Mouse (Mus musculus): ENCODE results near the gene Rasl2-9. TPM values are rescaled to one million over a fixed set of nuclear protein-coding genes. Genes with fewer than 3 reads are reported as not detected.
A peak's percentile ranks its signal among the peaks of the same experiment; 100 is the strongest.
"Not testable (repeated sequence)": the region's sequence is repeated elsewhere in the genome, so short reads cannot be mapped to it uniquely, and the experiment has no call there.

Gene Rasl2-9
- 0.20 TPM in 2 replicates for polyA plus RNA-seq (2016; fragmentation: Nextera tagmentation; extraction: Ambion mirVana)

DNA sequence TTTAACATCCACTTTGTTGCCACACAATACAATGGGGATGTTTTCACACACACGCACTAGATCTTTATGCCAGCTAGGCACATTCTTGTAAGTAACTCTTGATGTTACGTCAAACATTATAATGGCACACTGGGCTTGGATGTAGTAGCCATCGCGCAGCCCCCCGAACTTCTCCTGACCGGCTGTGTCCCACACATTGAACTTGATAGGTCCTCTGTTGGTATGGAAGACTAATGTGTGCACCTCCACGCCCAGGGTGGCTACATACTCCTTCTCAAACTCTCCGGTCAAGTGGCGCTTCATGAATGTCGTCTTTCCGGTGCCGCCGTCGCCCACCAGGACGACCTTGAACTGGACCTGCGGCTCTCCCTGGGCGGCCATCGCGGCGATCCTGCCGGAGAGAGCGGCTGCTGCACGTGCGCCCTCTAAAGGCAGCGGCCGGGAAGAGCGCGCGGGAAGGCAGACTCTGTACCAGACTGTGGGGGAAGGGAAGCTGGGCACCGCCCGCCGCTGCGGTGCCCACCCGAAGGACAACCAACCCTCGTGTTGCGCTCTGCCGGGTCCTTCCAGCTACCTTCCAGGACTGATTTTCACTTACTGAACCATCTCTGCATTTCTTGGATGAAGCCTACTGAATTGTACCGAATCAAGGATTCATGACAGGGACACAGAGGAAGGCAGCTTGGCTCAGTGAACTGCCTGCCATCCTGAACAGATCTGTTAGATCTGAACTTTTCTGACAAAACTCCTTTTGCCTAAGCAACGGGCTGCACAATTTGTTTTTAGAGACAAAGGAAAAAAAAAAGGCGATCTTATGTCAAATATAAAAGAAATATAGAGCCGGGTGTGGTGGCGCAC is at the start of gene Rasl2-9:
Gene Rasl2-9, minus strand, starts transcription at position 402 of the 858 bp plus-strand sequence.
- Histone ChIP-seq H3K4me1 (no peaks in the 10 kb centered on the region), H3K27me3 (replicated peaks; ENCODE audit: low read depth, poor library complexity, severe bottlenecking) (peaks cover 7% of the 10 kb centered on the region), H3K36me3 (replicated peaks) (no peaks in the 10 kb centered on the region), H3K27ac (replicated peaks) (no peak within 1 kb of the TSS), H3K9me3 (no peaks in the 10 kb centered on the region), H3K4me3 (peak within 1 kb of the TSS; percentile 50)
- WGBS, result 20% methylated on average over 42 of the region's 42 CpGs
- DNase-seq (ENCODE audit: low spot score), result peak; percentile 79

DNA sequence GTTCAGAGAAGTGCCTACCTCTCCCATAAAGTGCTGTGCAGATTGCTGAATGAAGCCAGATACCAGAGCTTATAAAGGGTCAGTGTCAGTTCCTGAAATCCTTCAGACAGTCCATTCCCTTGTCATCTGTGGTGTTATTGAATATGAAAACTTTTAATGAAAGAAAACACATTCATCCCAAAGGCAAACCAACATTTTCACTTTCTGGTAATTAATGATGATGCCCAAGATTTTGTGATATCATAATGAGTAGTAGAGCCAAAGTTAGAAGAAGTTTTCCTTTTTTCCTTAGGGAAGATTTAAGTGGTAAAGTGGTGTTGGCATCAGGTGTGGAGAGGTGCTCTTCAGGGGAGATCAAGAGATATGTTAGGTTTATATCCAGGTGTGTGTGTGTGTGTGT is 23.8 kb upstream of the Rasl2-9 start, which contains the start of gene Vmn1r55:
Gene Vmn1r55, minus strand, starts transcription at position 101 of the 400 bp plus-strand sequence.
- H3K9me3 ChIP-seq; DNase-seq (ENCODE audit: low spot score); H3K4me3 ChIP-seq; H3K27ac ChIP-seq (replicated peaks); H3K27me3 ChIP-seq (replicated peaks; ENCODE audit: low read depth, poor library complexity, severe bottlenecking); H3K36me3 ChIP-seq (replicated peaks); H3K4me1 ChIP-seq: not testable (repeated sequence)

DNA sequence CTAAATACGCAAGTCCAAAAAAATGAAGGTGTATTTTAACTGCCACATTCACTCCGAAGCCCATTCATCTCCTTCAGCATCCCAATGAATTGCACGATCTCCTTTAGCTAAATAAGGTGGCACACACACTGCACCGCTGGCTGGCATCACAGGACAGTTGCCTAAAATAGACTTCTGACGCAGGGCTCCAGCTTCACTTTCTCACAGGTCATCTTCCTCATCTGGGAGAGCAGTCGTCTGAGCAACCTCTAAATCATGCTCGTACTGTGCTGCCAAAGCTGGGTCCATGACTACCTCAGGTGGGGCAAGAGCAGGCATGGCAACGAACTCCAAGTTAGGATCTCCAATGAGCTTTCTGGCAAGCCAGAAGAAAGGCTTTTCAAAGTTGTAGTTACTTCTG is 672 bp downstream of the Rasl2-9 start:
- Histone ChIP-seq H3K27me3 (replicated peaks; ENCODE audit: low read depth, poor library complexity, severe bottlenecking) (peaks cover 7% of the 10 kb centered on the region), H3K4me1 (no peaks in the 10 kb centered on the region), H3K9me3 (no peaks in the 10 kb centered on the region), H3K4me3 (no peak overlapping the region), H3K36me3 (replicated peaks) (no peaks in the 10 kb centered on the region), H3K27ac (replicated peaks) (no peak overlapping the region)
- no peak for DNase-seq (ENCODE audit: low spot score)
- WGBS, result 89% methylated on average over 8 of the region's 8 CpGs

DNA sequence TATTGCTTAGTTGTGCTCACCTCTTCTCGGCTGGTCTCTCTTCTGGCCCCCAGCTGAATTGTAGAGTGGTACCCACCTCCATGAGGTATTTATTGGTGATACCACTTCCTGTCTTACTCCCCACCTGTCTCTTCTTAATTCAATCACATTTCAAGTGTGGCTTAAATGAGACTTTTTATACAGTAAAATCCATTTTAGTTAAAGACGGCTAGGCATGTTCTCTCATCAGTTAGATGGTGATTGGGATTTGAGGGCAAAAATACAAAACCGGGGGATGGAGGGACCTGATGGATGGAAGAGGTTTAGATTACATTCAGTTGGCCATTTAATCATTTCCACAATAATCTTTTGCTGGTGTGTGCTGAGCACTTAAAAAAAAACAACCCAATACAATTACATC is 8.9 kb downstream of the Rasl2-9 start, which contains the start of gene Rfpl4:
Gene Rfpl4, minus strand, starts transcription at position 101 of the 400 bp plus-strand sequence.
- no peaks in the 10 kb centered on the region for H3K4me1 ChIP-seq
- 89% methylated on average over 3 of the region's 3 CpGs for WGBS
- DNase-seq (ENCODE audit: low spot score), result no peak

DNA sequence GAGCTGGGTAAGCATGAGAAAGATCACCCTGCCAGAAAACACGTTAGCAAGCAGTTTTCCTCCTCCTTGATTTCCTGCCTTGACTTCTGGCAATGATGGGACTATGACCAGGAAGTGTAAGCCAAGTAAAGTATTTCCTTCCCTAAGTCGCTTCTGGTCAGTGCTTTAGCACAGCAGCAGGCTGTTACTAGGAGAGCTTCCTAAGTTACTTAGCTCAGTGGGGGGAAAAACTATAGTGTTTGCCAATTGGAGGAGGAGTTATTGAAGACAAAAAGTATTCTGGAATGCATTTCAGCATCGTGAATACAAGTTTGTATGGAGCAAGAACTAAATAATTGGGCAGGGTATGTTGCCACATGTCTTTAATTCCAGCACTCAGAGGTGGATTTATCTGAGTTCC is 13.0 kb downstream of the Rasl2-9 start:
- Histone ChIP-seq H3K9me3 (0 out of 2 replicates have a peak, but pooled peaks cover 3% of the 10 kb centered on the region), H3K27me3 (replicated peaks; ENCODE audit: low read depth, poor library complexity, severe bottlenecking) (no peaks in the 10 kb centered on the region), H3K27ac (replicated peaks) (no peak overlapping the region), H3K36me3 (replicated peaks) (no peaks in the 10 kb centered on the region), H3K4me1 (no peaks in the 10 kb centered on the region), H3K4me3 (no peak overlapping the region)
- DNase-seq (ENCODE audit: low spot score), result no peak
- 49% methylated on average over 3 of the region's 3 CpGs for WGBS

More for the DNA sequence above, 8.9 kb downstream of the Rasl2-9 start, which contains the start of gene Rfpl4:
- no peak within 1 kb of the TSS for H3K27ac ChIP-seq (replicated peaks)
- H3K36me3 ChIP-seq (replicated peaks), result no peaks in the 10 kb centered on the region
- no peaks in the 10 kb centered on the region for H3K9me3 ChIP-seq
- no peak within 1 kb of the TSS for H3K4me3 ChIP-seq
- no peaks in the 10 kb centered on the region for H3K27me3 ChIP-seq (replicated peaks; ENCODE audit: low read depth, poor library complexity, severe bottlenecking)

DNA sequence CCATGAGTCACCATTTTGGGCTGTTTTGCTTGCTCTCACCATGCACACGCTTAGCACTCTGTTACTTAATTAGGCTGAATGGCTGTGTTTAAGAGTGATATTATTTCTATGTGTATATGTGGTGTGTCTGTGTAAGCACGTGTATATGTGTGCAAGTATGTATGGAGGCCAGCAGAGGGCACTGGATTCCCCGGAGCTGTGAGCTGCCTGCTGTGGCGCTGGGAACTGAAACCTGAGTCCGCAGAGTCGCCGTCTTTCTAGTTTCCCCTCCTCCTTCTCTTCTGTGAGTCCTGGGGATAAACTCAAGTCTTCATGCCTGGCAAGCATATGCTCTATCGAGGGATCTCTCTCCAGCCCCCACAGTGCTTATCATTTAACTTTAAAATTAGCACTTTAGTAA is 16.4 kb downstream of the Rasl2-9 start:
- 85% methylated on average over 8 of the region's 8 CpGs for WGBS
- no peak overlapping the region for H3K27ac ChIP-seq (replicated peaks)
- no peaks in the 10 kb centered on the region for H3K36me3 ChIP-seq (replicated peaks)
- DNase-seq (ENCODE audit: low spot score), result no peak
- no peaks in the 10 kb centered on the region for H3K4me1 ChIP-seq
- H3K4me3 ChIP-seq, result no peak overlapping the region
- 0 out of 2 replicates have a peak, but pooled peaks cover 3% of the 10 kb centered on the region for H3K9me3 ChIP-seq
- H3K27me3 ChIP-seq (replicated peaks; ENCODE audit: low read depth, poor library complexity, severe bottlenecking), result no peaks in the 10 kb centered on the region

DNA sequence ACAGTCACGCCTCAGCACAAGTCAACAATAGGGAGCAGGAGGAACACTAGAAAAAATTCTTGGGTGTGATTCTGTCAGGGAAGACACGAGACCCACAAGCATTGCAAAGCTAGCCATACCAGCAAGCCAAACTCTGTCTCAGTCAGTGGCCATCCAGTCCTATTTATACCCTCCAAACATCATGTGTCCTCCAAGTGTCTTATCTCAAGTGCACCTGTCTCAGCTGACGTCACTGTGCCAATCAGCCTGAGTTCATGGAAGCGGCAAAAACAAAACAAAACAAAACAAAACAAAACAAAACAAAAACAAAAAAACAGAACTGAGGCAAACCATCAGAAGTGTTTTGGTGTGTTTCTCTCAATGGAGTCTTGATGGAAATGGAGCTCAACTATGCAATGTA is 17.5 kb downstream of the Rasl2-9 start:
- H3K27ac ChIP-seq (replicated peaks), result no peak overlapping the region
- no peak overlapping the region for H3K4me3 ChIP-seq
- no peaks in the 10 kb centered on the region for H3K4me1 ChIP-seq
- no peaks in the 10 kb centered on the region for H3K27me3 ChIP-seq (replicated peaks; ENCODE audit: low read depth, poor library complexity, severe bottlenecking)
- H3K36me3 ChIP-seq (replicated peaks), result no peaks in the 10 kb centered on the region
- DNase-seq (ENCODE audit: low spot score), result no peak
- WGBS, result 86% methylated on average over 4 of the region's 4 CpGs
- 0 out of 2 replicates have a peak, but pooled peaks cover 3% of the 10 kb centered on the region for H3K9me3 ChIP-seq

DNA sequence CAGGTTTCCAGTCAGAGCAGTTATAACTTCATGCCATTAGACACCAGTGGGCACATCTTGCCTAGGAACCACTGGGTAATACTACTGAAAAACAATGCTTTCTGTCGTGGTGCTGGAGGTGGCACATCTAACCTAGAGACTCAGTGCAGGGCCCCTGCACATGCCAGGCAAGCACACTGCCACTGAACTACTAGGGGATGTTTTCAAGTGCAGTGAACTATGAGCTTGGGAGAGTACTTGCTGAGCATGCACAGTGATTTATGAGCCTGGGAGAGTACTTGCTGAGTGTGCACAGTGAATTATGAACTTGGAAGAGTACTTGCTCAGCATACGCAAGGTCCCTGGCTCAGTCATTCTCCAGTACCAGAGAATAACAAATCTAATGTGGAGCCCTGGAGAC is 23.2 kb downstream of the Rasl2-9 start:
- whole genome bisulfite sequencing, result 86% methylated on average over 2 of the region's 2 CpGs
- no peaks in the 10 kb centered on the region for H3K4me1 ChIP-seq
- peaks cover 24% of the 10 kb centered on the region for H3K36me3 ChIP-seq (replicated peaks)

DNA sequence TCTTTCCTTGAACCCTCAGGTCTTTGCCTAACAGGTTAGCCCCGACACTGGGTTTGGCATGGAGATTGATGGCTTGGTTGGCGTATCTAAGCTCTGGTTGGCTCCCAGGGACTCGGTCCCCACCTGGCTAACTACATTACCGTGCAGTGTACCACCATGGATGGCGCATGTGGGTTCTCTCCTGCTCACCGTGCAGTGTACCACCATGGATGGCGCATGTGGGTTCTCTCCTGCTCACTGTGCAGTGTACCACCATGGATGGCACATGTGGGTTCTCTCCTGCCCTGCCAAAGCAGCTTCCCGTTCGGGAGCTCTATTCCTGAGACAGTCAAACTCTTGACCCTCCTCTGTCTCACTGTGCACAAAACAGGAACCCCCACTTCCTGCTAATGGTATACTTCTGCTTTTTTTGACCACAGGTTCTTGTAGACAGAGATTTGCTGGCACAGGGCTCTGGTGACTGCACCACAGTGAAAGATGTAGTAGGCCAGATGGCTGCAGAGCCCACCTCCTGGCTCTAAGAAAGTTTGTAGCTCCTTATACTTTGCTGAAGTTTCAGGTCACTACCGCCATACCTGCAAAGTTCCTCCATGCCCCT is 24.6 kb downstream of the Rasl2-9 start:
- Histone ChIP-seq H3K4me1 (no peaks in the 10 kb centered on the region), H3K36me3 (replicated peaks) (peaks cover 38% of the 10 kb centered on the region), H3K27ac (replicated peaks) (no peak overlapping the region), H3K4me3 (no peak overlapping the region), H3K9me3 (0 out of 2 replicates have a peak, but pooled peaks cover 2% of the 10 kb centered on the region), H3K27me3 (replicated peaks; ENCODE audit: low read depth, poor library complexity, severe bottlenecking) (no peaks in the 10 kb centered on the region)
- DNase-seq (ENCODE audit: low spot score), result no peak
- 90% methylated on average over 10 of the region's 10 CpGs for WGBS

More for the DNA sequence above, 23.2 kb downstream of the Rasl2-9 start:
- Histone ChIP-seq H3K27ac (replicated peaks) (no peak overlapping the region), H3K9me3 (no peaks in the 10 kb centered on the region), H3K4me3 (no peak overlapping the region), H3K27me3 (replicated peaks; ENCODE audit: low read depth, poor library complexity, severe bottlenecking) (no peaks in the 10 kb centered on the region)
- no peak for DNase-seq (ENCODE audit: low spot score)

DNA sequence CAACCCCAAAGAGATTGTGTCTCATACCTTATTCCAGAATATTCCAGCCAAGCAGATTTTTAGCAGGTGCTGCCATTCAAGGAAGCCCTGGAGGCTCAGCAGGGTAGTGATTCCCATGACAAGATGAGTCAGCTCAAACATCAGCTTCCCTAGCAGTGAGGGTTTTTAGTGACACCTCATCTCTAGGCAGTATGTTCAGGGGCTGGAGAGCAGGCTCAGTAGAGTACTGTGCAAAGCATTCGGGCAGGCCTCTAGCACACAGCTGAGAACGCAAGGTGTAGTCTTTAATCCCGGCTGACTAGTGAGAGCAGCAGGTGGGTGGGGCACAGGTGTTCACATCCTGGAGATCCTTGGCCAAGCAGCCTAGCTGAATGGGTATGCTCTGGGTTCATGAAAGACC is 26.0 kb downstream of the Rasl2-9 start:
- Histone ChIP-seq H3K4me3 (no peak overlapping the region), H3K9me3 (0 out of 2 replicates have a peak, but pooled peaks cover 2% of the 10 kb centered on the region), H3K36me3 (replicated peaks) (peaks cover 51% of the 10 kb centered on the region), H3K27ac (replicated peaks) (no peak overlapping the region), H3K27me3 (replicated peaks; ENCODE audit: low read depth, poor library complexity, severe bottlenecking) (no peaks in the 10 kb centered on the region), H3K4me1 (no peaks in the 10 kb centered on the region)
- WGBS, result 91% methylated on average over 3 of the region's 3 CpGs
- DNase-seq (ENCODE audit: low spot score), result no peak

DNA sequence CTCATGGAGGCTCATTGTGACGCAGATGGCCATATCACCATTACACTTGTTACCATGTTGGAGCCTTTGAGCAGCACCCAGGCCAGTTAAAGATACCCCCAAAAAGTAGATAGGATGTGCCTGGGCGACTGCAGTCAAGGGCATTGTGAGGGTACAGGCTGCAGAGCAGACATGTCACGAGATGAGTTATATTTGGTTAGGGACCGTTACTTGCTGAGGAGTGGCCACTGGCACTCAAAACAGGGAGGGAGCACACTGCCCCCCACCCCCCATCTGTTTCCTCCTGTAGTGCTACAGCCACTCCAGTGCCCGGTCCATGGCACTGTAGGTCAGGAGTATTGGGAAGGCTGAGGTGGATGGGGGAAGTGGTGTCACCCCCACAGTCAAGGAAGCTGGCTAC is 27.0 kb downstream of the Rasl2-9 start:
- DNase-seq (ENCODE audit: low spot score), result no peak
- Histone ChIP-seq H3K9me3 (0 out of 2 replicates have a peak, but pooled peaks cover 2% of the 10 kb centered on the region), H3K27me3 (replicated peaks; ENCODE audit: low read depth, poor library complexity, severe bottlenecking) (no peaks in the 10 kb centered on the region), H3K27ac (replicated peaks) (no peak overlapping the region), H3K4me1 (no peaks in the 10 kb centered on the region), H3K4me3 (no peak overlapping the region), H3K36me3 (replicated peaks) (peaks cover 62% of the 10 kb centered on the region)
- WGBS, result 93% methylated on average over 5 of the region's 5 CpGs

DNA sequence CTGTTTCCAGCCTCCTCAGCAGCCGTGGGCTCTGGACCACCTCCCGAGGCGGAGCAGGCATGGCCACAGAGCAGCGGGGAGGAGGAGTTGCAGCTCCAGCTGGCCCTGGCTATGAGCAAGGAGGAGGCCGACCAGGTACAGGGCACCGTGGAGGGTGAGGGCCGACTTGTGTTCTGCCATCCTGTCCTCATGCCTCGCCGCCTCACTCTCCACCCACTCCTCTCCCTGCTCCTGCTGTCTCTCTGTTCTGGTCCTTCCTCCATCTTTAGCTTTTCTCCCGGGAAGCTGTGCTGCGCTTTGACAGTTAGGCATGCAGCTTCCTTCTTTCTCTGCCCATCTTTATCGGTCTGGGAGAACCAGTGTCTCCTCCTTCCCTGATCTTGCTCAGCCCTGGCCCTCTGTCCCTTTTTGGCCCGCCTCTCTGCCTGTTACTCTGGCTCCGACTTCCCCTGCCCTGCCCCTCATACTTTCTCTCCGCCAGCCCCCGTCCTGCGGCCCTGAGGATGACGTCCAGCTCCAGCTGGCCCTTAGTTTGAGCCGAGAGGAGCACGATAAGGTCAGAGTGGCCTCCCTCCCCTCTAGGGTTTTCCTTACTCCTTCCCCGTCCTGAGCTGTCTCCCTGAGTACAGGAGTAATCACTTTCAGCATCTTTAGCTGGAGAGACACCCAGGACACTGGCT is 32.8 kb downstream of the Rasl2-9 start:
- peaks cover 97% of the 10 kb centered on the region for H3K36me3 ChIP-seq (replicated peaks)
- H3K27me3 ChIP-seq (replicated peaks; ENCODE audit: low read depth, poor library complexity, severe bottlenecking), result no peaks in the 10 kb centered on the region
- DNase-seq (ENCODE audit: low spot score), result no peak
- no peaks in the 10 kb centered on the region for H3K4me1 ChIP-seq
- WGBS, result 85% methylated on average over 21 of the region's 21 CpGs
- 0 out of 2 replicates have a peak, but pooled peaks cover 2% of the 10 kb centered on the region for H3K9me3 ChIP-seq
- no peak overlapping the region for H3K4me3 ChIP-seq
- no peak overlapping the region for H3K27ac ChIP-seq (replicated peaks)
